Mouse (Mus musculus): ENCODE data around the gene Pde4d.

The Pde4d gene

DNA sequence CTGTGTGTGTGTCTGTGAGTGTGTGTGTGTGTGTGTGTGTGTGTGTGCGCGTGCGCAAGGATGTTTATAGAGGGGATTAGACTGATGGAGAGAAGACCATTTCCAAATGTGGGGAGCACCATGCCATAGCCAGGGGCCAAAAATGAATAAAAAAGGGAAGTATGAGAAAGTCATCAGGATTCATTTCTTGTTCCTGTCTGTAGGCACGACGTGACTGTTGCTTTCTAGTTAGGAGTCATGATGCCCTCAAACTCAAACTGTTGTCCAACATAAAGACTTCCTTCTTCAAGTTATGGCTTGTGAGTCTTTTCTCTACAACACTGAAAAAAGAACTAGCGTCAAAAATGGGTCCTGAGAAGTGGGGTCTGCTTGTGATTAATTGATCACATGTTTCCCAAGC is 375.8 kb downstream of the Pde4d start:
- no peak for DNase-seq (ENCODE audit: low spot score)

DNA sequence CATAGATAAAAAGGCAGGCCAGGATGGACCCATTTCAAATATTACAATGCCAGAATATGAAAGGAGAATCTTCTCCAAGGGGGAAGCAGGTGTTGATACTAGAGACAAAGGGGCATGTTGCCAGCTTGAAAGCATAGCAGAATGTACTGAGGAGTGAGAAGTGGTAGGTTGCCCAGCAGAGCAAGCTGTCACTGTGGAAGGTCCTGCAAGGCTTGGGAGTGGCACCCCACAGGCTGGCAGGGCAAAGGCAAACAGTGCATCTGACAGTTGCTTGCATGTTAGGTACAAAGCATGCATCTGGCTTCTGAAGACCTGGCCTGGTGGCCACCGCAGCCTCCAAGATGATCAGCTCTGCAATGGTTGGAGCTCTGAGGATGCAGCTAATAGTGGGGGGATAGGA is 384.4 kb downstream of the Pde4d start:
- no peak for DNase-seq (ENCODE audit: low spot score)

DNA sequence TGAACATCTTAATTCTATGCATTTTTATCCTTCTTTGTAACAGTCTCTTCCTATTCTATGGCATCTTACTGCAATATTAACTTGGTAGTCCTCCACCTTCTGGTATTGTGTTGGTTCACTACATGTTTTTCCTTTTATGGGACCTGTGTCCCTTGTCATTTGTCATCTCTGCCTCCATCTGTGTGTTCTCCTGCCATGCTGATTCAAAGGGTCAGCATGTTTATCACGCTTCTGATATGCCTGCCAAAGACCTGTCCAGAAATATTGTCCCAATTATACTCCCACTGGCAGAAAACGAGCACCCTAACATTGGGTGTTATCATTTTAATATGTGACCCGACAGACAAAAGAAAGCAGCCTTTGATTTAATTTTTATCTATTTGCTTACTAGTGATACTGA is 386.6 kb downstream of the Pde4d start:
- DNase-seq (ENCODE audit: low spot score), result no peak

DNA sequence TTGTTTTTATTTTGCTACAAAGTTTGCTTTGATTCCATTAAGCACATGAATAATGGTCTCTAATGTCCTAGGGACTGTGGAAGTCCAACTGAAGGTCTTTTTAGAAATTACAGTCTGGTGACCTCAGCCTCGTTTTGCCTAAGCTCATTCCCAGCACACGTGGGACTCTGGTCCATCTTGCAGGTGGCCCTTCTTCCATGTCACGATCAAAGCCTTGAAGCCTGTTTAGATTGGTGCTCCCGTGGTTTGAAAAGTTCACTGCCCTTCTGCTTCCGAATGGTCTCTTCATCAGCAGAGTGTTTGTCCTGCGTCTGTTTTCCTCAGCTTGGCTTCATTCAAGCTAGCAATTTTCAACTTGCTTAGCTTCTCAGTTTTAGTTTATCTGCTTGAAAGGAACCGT is 389.4 kb downstream of the Pde4d start:
- no peak for DNase-seq (ENCODE audit: low spot score)

DNA sequence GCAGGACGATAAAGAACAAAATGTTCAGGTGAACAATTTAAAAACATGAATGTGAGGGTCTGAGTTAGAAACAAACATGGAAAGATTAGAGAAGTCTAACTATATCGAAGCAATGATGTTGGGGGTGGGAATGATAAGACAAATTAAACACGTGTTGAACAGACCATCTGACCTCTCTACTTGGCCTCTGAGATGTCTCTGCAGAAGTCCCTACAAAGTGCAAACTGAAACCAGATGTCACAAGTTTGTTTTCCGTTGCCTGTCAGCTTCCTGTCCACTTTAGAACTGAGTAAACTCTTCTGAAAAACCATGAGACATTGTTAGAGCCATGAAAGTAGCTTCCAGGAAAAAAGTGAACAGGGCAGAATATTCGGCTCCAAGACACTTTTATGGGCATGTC is 404.3 kb downstream of the Pde4d start:
- no peak for DNase-seq (ENCODE audit: low spot score)

DNA sequence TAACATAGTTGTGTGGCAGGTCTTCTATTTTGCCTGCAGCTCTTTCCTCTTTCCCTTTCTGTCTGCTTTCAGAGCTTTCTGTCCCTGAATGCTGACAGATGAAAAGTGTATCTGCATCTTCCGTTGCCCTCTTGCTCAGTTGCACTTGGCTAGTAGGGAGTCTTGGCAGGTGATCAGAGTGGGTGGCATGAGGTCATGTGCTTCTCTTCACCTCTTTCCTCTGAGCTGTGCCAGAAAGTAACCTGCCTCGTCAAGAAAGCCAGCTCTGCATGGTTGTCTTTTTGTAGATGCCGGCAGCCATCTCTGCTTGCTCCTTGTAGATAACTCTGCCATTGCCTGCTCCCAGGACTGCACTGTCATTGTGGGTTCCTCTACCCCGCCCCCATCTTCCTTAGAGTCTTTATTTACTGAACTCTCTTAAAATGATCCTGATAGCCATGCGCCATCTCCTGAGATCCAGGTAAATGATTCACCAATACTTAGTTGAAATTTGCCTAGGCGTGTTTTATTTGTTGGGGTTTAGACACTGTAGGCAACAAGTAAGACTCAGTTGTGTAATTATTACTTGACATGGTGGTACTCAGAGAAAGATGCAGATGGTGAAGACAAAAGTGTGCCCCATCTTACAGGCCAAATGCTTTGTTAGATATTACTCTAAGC is 407.2 kb downstream of the Pde4d start:
- DNase-seq (ENCODE audit: low spot score), result no peak

DNA sequence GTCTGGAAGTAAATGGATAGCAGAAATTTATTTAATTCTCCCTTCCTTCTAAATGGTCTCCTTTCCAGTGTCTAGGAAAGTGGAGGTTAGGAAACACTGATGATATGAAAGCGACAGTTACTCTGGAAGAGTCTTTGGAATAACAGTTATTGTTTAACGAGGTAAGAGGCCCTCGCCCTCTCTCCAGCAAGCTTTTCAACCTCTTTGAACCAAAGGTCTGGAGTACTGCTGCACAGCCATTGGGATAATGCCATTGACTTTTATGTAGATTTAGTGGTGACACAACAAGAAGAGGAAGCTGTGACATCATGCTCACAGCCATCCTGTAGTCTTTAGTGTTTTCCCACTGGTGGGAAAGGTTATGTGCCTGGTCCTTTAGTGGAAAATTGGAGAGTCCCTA is 409.6 kb downstream of the Pde4d start:
- no peak for DNase-seq (ENCODE audit: low spot score)

DNA sequence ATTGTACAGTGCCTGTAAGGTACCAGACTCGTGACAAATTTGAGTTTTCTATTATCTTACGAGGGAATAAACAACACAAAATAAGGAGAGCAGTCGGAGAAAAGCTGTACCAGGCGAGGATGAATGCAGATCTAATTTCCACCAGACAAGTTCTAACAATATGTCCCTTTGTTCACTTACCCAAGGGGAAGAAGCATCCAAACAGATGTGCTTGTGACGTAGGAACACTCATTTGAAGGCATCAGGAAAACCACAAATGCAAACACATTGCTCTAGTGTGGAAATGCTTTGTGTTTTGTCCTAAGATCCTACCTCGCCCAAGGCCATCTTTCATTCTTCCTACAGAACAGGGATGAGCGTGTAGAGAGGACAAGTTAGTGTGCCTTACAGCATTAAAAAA is 411.0 kb downstream of the Pde4d start:
- no peak for DNase-seq (ENCODE audit: low spot score)

DNA sequence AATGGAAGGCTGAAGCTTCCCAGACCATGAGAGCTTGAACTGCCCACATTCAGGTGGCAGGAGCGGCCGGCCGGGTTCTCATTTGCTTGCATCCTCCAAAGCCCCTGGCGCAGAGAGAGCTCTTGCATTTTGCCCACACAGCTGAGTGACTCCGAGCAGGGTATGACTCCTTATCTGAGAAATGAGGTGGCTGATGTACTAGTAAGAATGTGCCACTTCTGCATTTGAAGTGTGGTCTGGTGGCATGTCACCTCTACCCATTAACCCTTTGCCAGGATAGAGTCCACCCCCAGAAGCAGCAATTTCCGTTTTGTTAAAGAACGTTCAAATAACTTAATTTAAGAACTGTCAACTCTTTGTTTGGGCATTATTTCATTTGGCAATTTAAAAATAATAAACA is 412.0 kb downstream of the Pde4d start:
- no peak for DNase-seq (ENCODE audit: low spot score)

DNA sequence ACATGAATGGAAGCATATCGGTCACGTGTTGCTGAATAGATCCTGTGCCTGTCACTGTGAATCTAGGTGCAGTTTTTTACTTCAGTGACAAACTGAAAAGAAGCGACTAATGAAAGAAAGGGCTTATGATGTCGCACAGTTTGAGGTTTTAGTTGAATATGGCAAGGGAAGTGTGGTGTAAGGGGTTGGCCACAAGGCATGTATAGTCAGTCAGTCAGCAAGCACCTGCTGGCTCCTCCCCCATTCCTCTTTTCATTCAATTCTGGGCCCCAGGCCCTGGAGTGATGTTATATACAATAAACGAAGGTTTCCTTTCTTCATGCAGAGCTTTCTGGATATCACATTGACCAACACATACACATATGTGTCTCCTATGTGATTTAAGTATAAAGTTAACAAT is 412.4 kb downstream of the Pde4d start:
- no peak for DNase-seq (ENCODE audit: low spot score)

DNA sequence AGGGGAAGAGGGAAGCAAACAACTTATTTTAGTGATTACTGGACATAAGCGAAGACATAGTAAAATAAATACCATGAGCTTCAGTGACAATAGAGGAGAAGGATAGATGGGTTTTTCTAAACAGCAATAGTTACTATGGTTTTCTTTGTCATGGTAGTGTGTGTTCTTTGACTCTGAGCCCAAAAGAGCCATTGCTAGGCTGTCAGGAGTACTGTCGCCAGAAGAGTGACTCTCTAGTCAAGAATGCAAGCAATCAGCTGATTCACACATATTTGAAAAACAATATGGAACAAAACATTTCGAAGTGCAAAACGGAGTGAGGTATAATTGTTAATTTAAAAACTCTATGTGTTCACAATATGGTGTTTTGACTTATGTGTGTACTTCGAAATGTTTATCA is 450.4 kb downstream of the Pde4d start:
- DNase-seq (ENCODE audit: low spot score), result no peak

DNA sequence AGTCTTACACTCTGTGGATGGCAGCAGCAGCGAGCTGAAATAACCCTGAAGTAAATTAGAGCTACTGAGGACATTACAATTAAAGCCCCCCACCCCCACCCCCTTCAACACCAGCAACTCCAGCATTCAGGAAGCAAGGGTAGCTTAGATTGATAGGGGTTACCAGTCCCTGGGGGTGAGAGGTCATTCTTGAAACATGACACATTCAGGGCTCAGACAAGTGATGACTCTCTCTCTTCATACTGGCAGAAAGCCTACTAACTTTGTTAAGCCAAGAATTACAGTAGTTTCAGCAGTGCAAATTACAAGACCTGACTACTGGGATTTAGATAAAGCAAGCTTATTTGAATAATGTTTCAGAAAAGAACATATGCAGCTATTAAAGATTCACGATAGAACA is 455.4 kb downstream of the Pde4d start:
- no peak for DNase-seq (ENCODE audit: low spot score)

DNA sequence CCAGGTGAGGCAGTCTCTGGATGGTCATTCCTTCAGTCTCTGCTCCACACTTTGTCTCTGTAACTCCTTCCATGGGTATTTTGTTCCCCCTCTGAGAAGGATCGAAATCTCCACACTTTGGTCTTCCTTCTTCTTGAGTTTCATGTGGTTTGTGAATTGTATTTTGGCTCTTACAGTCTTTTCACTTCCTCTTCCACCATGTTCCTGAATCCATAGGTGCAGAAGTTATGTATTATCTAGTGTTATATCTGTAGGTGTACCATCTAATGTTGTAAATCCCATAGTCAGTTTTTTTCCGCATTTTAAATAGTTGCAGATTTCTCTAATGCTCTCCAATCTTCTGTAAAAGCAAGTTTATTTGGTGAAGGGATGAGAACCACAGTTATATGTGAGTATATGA is 459.4 kb downstream of the Pde4d start:
- no peak for DNase-seq (ENCODE audit: low spot score)

DNA sequence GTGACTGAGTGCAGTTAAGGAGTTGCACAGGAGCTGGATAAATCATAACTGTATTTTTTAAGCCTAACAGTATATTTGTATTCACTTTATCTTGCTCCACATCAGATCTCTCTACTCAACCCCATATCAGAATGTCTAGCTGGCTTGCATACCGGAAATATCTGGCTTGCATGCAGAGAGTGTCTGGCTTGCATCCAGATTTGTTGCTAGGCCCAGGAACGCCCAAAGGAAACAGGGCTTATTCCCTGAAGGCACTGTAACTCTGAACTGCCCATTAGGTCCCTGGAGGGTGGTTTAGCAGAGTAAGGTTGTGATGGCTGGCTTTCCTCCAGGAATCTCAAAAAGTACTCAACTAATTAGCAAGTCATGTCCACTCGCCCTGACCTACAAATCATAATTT is 464.9 kb downstream of the Pde4d start:
- DNase-seq (ENCODE audit: low spot score), result peak; percentile 7

DNA sequence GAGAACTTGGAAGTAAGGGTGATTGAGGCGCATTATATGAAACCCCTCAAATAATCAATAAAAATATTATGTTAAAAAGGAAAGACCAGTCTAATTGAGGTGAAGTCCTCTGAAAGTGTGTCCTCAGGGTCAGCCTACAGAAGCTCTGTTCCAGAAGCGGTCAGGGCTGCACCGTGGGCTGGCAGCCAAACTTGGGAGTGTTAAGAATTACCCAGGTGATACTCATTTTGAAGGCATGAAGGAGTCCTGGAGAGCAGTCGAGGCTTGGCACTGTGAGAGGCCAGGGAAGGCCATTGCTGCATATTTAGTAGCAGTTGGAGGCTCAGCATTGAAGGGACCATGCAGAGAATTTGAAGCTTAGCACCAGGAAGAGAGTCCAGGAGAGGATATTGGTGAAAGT is 471.4 kb downstream of the Pde4d start:
- DNase-seq (ENCODE audit: low spot score), result no peak

DNA sequence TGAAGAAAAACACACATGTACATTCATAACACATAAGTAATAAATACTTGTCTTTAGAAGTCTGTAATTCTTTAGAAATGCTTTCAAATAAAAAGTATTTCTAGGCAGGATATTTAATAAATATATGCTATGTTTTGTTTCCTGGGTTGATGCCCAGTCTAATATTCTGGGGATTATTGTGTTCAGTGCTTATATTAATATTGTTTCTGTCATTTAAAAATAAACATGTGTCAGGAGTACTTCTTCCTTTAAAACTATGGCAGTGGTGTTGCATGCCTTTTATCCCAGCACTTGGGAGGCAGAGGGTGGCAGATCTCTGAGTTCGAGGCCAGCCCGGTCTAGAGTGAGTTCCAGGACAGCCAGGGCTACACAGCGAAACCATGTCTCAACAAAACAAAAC is 485.1 kb downstream of the Pde4d start:
- no peak for DNase-seq (ENCODE audit: low spot score)

DNA sequence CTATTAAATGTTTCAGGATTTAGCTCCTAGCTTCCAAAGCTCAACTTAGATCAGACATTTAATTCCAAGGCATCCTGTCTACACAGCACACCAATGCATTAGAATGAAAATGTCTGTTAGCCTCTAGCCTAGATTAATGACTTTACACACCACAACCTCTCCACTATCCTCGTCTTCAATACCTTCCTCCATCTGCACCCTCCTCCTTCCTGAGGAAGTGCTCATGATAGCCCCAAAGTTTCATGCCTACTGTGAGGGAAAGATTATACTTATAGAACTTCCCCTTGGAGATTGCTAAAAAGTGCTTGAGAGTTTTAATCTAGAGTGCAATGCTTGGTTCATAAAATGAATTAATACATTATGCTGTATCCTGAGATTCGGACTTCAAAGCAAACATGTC is 487.5 kb downstream of the Pde4d start:
- no peak for DNase-seq (ENCODE audit: low spot score)

DNA sequence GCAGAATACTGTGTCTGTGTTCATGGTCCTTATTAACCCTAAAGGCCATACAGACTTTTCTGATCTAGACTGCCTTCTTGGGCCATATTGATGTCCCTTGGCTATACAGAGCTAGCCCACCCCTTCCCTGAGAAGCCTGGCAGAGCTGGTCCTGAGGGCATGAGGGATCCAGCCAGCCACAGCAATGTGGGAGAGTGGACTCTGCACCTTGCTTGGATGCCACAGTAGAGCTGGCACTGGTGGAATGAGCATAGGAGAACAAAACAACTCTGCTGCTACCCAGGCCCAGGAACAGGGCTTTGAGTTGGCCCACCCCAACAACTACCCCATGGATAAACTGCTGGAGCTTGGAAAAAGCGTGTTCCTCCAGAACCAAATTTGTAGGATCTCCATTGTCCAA is 503.2 kb downstream of the Pde4d start:
- DNase-seq (ENCODE audit: low spot score), result no peak

DNA sequence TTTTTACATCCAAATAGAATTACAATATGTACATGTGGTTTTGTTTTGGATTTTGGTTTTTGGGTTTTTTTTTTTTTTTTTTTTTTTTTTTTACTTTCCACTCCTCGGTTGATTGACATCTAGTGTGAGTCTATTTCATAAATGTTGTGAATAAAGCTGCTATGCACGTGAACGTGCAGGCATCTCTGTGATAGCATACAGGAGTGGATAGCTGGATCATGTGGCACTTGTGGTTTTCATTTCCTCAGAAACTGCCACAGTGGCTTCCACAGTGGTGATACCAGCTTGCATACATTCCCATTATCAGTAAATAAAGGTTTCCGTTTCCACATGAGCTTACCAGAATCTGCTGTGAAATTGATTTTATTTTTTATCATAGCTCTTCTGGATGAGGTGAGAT is 506.3 kb downstream of the Pde4d start:
- DNase-seq (ENCODE audit: low spot score), result no peak

DNA sequence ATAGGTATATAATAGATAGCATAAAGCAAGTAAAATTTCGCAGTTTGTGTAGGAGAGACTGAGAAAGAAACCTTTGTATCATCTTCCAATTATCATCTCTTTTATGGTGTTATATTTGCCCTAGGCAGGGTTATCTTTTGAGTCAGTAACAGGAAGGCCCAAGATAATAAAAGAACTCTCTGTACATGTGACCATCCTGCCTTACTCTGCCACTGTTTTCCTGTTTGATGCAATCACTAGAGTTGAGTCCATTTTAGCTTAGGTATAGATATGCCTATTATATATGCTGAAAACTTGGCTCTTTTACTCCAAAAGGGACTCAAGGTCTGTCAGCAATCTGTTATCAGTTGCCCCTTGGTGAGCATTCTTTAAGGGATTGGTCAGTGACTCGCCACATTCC is 514.3 kb downstream of the Pde4d start:
- no peak for DNase-seq (ENCODE audit: low spot score)

DNA sequence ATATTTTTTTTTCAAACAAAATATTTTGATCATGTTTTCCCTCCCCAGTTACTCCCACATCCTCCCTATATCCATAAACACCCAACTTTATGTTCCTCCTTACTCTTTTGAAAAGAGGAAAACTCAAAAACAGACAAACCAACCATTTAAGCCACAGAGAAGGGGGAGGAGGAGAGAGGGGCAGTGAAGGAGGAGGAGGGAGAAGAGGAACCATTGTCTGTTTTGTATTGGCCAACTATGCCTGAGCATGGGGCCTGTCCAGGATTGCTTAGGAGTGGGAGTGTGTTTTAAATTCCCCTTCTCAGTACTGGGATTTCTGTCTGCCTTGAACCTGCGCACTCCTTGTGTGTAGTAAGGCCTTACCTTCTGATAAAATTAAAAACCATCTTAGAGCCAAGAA is 531.4 kb downstream of the Pde4d start:
- no peak for DNase-seq (ENCODE audit: low spot score)

DNA sequence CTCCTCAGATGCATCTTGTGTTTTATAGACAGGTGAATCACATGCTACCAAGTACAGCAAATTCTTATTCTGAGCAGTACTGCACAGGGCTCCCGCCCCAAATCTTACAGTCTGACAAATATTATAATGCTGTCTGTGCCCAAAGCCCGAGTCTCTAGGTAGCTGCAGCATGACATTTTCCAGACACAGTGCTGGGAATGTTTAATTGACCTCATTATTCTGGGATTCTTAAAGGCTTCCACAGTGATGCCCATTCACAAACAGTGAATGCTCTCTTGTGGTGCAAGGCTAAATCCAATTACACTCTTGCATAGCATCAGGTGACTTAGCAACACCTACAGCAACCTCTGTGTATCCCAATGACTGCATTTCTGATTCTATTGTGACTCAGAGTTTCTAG is 549.0 kb downstream of the Pde4d start:
- DNase-seq (ENCODE audit: low spot score), result no peak

DNA sequence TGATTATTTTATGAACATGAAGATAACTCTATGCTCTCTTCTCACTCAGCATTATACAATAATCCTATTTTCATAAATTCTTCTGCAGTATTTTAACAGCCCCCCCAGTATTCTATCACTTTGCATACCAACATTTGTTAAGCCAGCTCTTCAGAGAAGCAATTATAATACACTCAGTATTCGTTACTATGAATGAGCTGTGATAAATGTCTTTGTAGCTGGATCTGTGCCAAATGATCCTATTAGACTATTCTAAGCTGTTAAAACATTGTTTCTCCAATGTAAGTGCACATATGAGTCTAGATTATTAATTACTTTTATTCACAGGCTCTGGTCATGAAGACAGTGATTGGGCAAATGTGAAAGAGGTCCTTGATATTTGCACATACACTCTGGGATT is 575.0 kb downstream of the Pde4d start:
- no peak for DNase-seq (ENCODE audit: low spot score)

DNA sequence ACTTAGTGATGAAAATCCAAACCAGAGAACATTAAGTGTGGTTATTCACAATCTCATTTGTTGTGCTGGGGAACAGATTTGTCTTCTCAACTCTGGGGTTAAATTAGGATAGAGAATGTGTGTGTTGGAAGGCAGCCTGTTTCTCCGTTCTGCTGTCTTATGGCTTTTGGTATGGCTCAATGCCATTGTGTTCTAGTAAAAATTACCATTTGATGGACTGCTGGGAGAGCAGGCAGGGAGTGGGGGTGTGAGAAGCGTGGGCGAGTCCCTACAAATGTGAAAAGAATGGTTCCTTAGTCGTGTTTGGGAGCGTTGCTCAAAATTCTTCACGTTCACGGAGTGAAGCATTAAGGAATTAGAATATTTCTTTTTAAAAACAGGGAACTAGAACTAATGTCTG is 597.4 kb downstream of the Pde4d start:
- DNase-seq (ENCODE audit: low spot score), result no peak

DNA sequence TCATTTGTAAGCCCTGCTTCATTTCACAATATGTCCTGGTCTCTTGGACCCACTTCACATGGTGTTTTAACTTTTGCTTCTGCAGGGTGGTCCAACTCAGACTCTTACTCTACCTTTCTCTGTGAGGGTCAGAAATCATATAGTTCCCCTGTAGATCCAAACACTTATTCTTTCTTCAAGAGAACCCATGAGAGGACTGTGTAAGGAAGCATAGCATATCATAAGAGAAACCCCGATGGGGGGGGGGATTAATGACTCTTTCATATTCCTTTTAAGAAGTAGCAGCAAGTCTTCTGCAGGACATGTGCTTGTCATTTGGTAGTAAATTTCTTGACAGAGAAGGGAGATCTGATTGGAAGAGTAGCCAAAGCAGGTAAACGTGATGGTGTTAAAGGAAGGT is 603.1 kb downstream of the Pde4d start:
- no peak for DNase-seq (ENCODE audit: low spot score)
